Mouse (Mus musculus) mesoderm, embryonic 11.5 days (tissue): ENCODE measurements around the gene Chchd10.

Source experiments
- DNase-seq: peaks from one replicate; pipeline ENCODE4 v3.0.0-alpha.2; 2012; ENCODE audit warnings: low read depth, low spot score

Gene Chchd10

GRCm38 (mm10) chr10:75949053-75950045 is 16.4 kb downstream of the Chchd10 start:
- DNase-seq: no peak

DNA sequence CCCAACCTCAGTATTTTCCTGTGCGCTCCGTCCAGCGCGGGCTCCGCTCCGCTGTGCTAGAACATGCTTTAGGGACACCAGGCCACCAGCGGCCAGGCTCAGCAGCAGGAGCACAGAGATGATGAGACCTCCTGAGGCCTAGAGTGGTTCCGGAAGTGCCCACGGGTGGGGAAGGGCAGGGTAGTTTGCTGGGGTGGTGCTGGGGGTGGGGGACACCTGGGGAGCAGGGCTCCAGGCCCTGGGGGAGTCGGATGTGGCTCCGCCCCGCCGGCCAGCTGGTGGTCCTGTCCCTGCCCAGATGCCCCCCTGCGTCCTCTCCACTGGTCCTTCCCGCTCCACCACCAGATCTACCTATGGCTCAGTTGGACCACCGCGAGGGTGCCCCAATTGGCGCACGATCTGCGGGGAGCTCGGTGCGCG is 17.9 kb downstream of the Chchd10 start:
- no peak for DNase-seq

GRCm38 (mm10) chr10:75951424-75952050 is 18.6 kb downstream of the Chchd10 start:
- peak; percentile 70 for DNase-seq

DNA sequence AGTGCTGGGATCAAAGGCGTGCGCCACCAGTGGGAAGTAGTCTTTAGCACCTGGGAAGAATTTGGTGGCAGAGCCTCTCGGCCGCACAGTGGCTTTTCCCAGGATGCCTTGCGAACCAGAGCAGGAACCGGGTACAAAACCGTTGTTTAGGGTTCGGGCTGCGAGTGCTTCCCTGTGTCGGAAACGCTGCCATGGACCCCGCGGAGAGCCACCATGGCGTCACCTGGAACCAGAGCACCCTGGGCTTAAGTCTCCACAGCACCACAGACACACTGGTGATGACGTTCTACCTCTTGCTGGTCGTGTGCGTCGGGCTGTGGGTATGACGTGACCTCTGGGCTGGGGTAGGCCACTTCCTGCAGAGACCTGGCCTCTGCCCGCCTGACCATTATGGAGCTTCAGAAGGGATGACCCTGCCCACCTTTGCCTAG is 21.5 kb downstream of the Chchd10 start, which contains the start of gene Gm5134:
Gene Gm5134 (plus strand): TSS at position 134 of the 431 bp plus-strand sequence.
- DNase-seq: no peak

GRCm38 (mm10) chr10:75973846-75974245 is 40.9 kb downstream of the Chchd10 start:
- no peak for DNase-seq

- peak; percentile 29 for DNase-seq
Observed at GRCm38 (mm10) chr10:75975216-75975615, 42.3 kb downstream of the Chchd10 start.

GRCm38 (mm10) chr10:75978119-75978834 is 45.3 kb downstream of the Chchd10 start:
- DNase-seq: no peak

DNA sequence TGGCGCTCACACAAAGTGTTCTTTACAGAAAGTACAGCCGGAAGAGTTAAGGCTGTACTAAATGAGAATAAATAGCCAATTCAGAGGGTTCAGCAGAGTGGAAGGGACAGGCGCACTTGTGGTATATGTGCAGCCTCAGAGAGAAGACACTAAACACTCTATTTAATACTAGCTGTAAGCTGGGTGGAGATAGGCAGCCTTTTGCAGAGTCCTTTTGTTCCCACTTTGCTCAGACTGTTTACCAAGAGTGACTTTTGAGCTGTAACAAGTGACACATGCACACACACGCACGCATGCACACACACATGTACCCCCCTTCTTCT is 45.9 kb downstream of the Chchd10 start:
- DNase-seq: no peak

DNA sequence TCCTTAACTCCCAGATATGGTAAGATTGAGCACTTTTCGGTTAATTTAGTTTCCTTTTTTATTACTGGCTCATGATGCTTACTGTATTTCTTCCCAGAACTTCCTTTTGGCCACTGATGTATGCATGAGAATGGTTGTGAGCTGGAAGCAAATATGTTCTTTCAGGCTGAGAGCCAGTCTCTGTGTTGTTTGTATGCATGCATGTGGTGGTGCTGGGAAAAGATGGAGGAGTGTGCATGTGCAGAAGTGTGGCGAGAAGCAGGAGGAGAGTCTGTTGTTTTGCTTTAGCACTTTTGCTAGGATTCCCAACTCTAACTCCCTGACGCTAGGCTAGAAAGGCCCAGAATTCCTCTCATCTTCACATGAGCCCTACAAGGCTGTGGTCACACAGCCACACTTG is 46.5 kb downstream of the Chchd10 start:
- DNase-seq: no peak
